Mouse (Mus musculus) kidney, postnatal 4 days (tissue): ENCODE data around the gene Gm47791.

ENCODE experiments used
- DNase-seq, 2 experiments: peaks; one replicate each; pipeline ENCODE4 v3.0.0; 2021; ENCODE audit warnings: mixed read lengths in 2 of 2

Gene Gm47791

DNA sequence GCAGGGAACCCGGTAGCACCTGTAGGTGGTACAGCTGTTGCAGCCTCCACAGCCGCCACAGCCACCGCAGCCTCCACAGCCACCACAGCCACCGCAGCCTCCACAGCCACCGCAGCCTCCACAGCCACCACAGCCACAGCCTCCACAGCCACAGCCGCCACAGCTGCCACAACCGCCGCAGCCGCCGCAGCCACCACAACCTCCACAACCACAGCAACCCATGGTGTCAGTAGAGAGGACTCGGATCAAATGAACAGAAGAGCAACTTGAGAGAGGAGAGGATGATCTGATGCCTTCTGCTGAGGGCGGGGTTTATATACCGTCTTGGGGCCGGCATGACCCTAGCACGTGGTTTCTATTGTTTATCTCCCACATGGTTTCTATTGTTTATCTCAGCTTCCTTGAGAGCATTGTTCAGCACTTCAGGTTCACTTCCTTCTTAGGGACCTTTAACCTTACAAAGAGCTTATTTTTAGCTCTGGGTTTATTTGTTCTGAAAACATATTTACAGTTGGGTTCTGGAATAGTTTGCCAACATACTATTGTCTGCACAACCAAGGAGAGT lies at the start of gene Gm47791:
Gm47791 (minus strand) TSS at position 222 of the 565 bp plus-strand sequence.
- no peak for DNase-seq

DNA sequence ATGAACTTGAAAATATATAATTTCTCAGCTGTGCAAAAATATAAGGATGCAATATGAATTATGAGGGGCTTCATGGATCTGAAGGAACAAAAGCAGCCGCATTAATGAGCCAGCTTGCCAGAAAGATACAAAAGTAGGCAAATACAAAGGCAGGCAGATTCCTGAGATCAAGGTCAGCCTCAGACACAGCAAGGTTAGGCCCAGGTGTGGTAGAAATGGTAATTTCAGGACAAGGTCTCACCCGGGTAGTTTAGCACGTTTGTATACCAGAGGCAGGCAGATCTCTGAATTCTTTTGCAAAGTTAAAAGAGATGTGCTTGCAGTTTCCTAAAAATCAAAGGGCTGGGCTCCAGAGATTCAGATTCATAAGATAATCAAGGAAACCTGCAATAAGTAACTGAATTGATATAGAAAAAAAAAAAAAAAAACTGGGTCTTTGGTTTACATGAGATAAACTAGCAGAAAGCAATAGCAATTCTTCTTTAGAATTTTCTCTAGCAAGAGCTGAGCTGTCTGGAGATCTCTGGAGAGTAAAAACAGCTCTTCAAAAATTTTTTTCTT lies 49.7 kb upstream of the Gm47791 start:
- no peak for DNase-seq

DNA sequence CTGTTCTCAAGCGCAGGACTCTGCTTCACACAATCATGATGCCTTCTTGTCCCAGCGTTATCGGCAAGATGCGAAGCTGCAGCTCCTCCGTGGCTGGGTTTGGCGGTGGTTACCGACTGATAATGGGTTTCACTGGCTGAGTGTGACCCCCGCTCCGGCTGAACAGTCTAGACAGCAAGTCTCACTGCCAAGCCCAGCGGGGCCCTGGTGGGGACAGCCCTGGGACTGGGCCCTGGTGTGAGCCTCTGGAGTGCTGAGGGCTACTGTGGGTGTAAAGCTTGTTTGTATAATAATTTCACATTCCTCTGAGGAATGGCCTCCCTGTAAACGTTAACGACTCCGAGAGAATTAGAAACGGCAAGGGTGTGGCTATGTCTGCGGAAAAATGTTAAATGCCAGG lies 49.1 kb upstream of the Gm47791 start:
- DNase-seq = peak; percentile 25 to 28

DNA sequence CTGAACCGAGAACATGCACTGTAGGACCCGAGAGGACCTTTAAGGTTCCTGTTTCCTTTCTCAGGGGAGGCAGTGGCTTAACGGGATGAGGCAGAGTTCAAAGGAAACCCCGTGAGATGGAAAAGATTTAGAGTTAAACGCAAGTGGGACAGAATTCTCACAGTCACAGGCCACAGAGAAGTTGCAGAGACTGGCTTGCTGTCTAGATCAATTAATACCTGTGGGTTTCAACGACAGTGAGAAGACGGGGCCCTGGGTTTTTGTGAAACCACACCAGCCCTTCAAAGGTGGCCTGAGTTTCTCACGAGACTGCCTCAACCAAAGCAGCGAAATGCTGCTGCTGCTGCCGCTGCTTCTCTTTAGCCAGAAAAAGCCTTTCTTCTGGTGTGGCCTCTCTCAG lies 48.3 kb upstream of the Gm47791 start:
- no peak for DNase-seq

DNA sequence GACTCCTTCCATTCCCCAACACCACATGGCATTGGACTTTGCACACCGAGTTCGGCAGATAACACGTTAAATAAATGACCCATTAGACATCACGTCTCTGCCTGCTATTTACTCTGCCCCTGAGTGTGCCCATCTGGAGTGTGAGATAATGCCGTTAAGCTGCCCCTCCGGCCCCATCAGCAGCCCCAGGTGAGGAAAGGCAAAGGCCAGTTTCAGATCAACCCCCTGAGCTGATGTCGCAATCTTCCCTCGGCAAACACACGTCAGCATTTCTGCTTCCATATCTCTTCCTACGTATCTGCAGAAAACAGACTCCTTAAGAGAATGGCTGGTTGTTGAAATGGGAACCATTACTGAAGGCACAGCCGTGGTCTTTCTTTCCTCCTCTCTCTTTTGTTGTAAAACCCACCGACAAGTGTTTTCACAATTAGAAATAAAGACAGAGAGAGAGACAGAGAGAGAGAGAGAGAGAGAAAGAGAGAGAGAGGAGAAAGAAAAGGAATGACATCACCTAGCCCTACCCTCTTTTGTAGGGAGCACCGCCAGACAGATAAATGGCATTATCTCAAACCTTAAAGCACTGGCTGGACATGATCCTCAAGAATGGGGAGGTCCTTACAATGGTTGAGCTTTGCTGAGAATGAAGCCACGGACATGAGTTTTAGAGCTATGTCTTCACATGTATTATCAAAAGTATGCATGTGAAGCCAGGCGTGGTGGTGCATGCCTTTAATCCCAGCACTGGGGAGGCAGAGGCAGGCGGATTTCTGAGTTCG lies 45.1 kb upstream of the Gm47791 start:
- DNase-seq = peak in 1 of 2 experiments; percentile 12

DNA sequence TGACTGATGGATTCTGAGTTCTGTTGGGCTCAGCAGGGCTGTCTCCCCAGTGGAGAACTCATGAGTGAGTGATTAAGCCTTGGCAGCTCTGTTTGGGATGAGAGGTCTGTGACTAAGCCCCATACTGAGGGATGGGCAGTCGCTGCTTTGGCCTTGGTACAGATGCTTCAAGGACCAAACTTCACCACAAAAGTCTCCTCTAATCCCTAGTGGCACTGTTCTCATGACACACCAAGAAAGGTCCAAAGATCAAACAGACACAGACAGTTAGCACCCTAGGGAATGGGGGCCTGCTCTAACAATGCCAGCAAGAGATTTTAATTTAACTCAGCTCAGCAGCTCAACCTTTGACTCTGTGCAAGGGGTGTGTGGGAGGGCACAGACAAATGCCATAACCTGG lies 40.7 kb upstream of the Gm47791 start:
- DNase-seq = peak in 1 of 2 experiments; percentile 14

DNA sequence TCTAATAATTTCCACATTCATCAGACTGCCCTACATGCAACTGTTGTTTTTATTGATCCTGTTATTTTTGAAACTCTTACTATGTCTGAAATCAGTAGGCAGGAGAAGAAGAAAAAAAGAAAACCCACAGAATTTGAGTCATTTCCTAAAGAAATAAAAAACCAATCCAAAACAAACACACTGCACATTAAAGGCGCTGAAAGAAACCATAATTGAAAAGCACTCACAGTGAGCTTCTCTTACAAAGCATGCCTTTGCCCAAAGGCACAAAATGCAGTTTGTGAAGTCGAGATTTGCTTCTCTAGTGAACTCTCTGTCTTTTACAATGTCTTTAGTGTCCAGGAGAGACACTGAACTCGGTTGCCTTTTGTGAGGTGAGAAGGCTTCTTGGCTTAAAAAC lies 37.5 kb upstream of the Gm47791 start:
- DNase-seq = no peak

DNA sequence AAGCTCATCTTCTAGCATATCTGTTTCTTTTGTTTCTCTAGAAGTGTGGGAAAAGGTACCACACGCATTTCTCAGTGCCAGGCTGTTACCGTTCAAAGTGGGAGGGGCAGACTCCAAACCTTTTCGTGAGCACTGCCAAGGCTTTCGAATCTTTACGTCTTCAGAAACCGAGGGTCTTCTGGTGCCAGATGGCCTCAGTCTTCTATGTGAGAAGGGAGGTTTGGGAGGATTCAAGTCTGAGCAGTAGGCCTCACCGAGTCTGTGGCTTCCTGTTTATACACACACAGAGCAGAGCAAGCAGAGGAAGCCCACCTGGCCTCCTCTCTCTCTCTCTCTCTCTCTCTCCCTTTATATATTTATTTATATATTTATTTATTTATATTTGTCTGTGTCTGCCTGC lies 36.2 kb upstream of the Gm47791 start:
- no peak for DNase-seq

DNA sequence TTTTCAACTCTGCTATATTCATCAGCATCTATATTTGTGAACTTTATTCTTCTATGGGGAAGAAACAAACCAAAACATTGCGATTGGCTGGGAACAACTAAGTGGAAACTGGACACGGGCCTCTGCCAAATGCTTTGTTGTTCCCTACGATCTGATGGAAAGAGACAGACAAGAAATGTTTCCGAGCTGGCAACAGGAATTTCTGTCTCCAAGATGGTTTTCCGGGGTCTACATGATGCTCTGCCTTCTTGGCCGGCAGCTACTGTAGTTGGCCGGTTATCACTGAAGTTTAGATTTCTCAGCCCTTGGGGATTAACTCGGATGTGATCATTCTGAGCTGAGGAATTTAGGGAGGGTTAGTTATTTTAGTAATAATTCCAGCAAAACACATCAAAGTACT lies 35.3 kb upstream of the Gm47791 start:
- DNase-seq = peak; percentile 43 to 44

DNA sequence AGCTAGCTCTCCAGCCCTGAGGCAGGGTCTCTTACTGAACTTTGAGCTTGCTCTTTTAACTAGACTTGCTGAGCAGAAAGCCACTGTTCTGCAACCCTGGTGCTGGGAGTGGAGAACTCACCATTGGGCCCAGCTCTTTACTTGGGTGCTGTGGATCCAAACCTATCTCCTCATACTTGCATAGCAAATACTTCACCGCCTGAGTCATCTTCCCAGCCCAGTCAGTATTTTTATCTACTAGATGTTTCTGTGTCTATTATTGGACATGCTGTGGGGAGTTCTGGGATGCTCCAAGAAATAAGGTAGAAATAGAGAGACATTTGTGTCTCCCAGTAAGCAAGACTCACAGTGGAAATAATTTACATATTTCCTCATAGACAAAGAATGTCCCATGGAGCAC lies 33.0 kb upstream of the Gm47791 start:
- DNase-seq = no peak

DNA sequence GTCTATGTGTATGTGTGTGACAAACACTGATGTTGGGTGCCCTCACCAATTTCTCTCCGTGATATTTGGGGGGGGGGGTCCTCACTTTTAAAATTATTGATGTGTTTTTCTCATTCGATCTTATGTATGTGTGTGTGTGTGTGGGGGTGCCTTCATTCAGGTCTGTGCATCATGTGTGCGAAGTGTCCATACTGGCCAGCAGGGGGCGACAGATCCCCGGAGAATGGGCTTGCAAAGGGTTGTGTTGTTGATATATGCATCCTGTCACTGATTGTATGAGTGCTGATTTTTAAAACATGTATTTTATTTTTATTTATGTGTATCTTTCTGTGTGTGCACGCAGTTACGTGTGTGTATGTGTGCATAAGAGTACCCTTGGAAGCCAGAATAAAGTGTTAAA lies 32.6 kb upstream of the Gm47791 start:
- peak in 1 of 2 experiments; percentile 30 for DNase-seq

DNA sequence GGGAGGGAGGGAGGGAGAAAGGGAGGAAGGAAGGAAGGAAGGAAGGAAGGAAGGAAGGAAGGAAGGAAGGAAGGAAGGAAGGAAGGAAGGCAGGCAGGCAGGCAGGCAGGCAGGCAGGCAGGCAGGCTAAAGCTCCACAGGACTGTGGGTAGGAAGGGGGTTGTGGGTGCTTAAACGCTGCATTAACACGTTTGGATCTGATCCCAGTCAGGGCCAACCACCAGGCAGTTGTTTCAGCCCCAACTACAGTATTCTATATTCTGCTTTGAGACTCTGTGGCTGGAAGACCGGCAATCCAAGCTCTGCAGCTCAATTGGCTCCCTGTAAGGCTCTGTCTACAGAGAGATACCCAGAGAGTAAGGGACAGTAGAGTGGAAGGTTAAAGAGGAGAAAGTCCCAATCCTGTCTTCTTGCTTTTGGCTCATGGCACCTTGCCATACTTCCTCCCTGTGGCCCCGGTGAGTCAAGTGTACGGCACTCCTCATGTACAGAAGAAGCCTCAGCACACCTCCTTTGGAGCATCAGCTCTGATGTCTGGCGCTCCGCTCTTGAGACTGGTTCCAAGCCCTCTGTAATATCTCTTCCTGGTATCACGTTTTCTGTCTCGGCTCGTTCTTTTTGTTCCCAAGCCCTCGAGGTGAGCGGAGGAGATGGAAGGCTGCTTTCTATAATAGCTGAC lies 30.2 kb upstream of the Gm47791 start:
- DNase-seq = no peak

DNA sequence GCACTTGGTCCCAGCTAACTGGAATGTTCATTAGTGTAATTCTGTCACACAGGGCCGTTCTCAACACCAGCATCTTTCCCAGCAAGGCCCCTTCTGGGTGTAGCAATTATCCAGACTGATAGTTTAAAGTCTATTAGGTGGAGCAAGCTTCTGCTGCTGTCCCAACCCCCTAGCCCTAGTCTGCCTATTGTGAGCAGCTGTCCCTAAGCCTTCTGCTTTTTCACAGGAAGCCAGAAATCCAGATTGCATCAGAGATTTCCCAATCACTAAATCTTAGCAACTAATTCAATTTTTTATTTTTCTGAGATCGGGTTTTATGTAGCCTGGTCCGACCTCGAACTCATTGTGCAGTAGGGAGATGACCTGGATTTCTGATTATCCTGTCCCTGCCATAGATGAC lies 27.9 kb upstream of the Gm47791 start:
- DNase-seq = no peak

DNA sequence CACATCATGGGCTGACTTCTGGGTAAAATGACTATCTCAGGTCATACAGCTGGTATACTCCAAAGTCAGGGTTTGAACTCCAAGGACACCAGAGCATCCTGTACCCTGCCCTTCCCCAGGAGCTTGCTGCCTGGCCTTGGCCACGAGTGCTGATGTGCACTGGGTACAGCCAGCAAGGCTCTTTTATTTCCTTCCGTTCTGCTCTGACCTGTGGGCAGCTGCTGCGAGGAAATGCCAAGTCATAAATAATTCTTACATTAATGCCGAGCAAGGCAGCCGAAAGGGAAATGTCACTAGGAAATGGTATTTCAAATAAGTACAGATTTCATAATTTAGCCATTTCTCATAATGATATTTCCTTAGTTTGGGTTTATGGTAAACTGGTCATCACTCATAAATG lies 27.3 kb upstream of the Gm47791 start:
- peak in 1 of 2 experiments; percentile 38 for DNase-seq

DNA sequence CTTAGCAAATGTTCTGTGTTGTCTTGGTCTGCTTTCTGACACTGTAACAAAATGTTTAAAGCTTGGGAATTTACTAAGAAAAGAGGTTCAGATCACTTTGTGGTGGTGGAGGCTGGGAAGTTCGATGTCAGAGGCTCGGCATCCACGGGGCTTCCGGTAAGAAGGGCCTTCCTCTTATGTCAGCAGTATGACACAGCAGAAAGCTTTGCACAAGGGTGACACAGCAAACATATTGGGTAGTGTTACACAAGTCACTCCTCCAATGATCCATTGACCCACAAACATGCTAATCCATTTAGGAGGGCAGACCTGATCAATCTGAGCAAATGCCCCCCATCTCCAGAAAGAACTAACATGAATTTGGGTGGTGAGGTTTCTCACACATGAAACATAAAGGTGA lies 26.0 kb upstream of the Gm47791 start:
- DNase-seq = no peak

DNA sequence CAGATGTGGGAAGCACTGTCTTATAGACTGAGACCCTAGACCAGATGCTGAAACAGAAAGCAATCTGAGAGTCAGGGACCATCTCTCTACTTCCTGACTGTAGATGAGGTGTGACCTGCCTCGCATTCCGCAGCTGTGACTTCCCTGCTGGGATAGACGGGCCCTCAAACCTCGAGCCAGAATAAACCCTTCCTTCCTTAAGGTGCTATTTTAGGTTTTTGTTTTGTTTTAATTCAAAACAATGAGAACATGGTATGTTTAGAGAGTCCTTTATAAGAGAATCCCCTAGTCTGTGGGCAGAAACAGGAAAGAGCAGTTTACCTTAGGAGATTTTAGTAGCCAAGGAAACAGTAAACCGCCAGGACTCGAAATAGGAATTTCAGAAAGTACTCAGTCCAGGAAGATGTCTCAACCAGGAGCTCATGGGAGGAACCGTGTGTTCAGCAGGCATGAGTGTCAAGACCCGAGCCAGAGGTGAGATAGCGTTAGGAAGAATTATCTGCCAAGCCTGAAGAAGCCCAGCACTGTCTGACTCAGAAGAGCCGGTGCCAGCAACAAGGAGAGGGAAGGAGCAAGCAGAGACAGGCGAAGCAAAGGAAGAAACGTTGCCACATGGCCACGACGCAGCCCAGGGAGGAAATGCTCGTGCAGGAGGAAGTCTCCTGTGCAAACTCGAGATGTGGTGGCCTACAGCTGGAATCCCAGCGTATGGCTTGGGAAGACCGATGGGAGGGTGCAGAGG lies 24.8 kb upstream of the Gm47791 start:
- no peak for DNase-seq

DNA sequence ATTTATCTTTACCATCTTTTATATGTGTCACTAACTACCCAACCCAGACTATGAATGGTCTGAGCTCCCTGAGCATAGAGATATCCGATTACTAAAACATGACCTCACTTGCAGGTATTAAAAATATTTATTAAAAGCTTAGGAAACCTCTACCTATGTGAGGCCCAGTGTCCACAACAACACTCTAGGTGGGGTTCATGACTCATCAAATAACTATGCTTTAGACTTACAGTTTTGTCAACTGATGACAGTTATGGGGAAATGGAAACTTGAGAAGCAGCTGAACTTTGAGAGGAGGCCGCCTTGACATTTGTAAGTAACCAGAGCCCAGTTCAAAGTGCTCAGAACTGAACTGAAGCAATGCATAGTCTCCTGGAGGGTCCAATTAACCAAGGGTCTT lies 24.2 kb upstream of the Gm47791 start:
- DNase-seq = no peak

DNA sequence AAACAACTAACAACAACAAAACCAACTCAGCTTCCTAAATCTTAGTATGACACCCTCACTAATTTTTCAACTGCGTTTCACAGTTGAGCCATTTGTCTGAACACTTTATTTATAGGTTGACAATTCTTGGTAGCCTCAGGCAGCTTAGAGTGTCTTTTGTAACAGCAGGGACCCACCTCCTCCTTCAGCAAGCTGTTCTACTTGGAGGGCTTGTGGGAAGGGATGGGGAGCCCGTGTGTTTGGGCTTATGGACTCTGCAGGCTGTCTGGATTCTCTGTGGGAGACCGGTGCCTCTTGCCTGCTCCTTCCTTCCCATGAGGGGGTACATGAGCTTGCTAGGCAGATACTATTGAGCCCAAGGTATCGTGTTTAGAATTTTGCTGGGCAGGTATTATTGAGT lies 22.9 kb upstream of the Gm47791 start:
- no peak for DNase-seq

DNA sequence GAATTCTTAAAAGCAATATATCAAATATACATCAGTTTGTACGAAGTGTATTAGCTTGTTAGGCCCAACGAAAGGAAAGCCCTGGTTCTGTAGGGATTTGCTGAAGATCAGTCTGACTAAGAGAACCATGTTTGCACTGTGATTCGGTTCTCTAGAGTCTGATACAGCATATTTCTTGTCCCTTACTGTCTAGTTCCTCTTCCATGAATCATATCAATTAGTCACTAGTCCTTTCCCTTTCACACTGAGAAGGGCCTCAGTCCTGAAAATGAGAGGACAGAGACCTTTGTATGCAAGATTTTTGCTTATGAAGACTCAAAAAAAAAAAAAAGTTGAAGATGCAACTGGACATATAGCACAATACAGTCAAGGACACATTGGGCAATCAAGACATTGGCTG lies 22.1 kb upstream of the Gm47791 start:
- DNase-seq = no peak

DNA sequence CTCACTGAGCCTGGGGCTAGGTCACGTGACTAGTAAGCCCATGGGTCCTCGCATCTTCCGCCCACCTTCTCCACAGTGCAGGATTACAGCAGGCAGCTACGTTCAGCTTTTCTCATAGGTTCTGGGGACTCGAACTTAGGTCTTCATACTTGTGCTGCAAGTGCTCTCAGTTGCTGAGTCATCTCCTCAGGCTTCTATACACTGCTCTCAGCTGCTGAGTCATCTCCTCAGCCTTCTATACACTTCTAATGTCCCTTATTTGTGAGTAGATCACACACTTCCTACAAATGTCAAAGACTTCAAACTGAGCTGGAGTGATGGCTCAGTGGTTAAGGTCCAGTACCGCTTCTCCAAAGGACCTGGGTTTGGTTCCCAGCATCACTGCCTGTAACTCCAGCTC lies 21.2 kb upstream of the Gm47791 start:
- DNase-seq = no peak

DNA sequence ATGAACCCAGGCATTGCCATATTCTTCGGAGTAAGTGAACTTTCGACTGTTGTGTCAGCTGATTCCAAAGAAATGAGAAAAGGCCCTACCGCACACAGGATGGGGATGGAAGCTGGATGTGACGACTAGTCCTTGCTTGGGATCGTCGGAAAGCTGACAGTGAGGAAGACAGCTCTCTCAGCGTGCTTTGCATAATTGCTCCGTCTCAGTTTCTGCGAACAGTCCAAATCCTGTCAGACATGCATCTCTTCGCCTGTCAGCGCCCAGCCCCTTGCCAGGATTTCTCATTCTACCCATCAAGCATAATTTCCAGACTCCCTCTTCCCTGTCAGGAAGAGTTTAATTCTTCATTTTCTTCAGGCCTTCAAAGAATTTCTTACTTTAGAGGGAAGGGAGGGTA lies 20.1 kb upstream of the Gm47791 start:
- DNase-seq = no peak

DNA sequence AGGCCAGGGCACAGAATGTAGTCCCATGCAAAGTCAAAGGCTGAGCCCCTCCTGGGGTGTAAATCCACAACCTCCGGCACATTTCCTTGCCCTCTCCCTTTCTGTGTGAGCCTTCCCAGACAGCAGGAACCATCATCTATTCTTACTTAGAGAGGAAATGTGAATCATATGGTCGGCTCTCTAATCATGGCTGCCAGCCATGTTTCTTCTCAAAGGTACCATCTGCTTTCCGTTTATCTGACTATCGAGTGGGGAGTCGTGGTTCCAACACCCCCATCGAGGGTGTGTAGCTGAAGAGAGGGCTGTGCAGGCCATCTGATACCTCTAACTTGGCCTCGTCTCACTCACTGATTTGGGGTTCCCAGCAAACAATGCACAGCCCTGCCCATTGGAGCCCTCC lies 17.0 kb upstream of the Gm47791 start:
- no peak for DNase-seq

DNA sequence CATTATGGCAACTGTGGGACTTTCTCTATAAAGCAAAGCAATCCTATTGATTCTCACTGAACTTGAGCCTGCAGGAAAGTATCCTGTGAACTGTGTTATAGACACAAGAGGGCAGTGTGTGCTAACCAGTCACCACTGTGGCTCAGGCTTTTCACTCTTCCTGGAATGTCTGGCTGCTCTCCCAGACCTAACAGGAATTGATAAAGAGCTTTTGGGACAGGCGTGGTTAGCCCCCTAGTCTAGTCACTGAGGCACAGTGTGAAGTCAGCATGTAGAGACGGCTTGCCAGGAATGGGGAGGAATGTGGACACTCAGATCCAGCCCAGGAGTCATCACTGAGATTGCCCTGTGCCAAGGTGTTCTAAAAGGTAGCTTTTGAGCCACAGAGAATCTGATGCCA lies 16.4 kb upstream of the Gm47791 start:
- peak; percentile 61 to 74 for DNase-seq
